Comparison of ENCODE assay signal across 8 mouse cellular contexts in the genomic region with DNA sequence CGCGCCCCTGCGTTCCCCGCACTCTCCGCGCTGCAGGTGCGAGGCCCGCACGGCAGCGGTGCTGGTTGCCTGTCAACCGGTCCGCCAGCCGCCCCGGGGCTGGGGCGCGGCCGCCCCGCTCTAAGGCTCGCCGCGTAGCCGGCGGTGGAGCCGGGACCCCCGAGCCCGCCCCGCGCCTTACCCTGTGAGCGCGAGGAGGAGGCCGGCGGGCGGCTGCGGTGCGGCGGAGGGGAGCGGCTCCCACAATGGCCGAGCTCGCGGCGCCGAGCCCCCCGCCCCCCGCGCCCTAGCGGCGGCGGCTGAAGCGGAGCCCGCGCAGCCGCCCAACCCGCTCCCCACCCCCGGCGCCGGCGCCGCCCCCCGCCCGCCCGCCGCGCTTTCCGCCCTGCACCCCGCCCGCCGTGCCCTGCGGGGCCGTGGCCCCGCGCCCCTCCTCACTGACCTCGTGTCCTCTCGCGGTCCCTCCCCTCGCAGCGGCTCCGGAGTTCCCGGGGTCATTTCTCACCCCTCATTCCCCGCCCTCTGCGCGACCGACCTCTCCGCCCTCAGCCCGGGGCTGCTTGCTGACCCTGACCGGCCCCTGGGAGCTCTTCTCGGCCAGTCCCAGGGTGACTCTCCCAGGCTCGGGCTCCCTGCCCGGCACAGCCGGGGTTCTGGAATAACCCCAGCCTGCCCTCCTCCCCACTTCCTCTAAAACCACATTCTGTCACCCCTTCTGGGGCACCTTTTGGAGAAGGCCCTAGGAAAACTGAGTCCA. TPM values are rescaled to one million over a fixed set of nuclear protein-coding genes. Genes with fewer than 3 reads are reported as not detected.
A peak's percentile ranks its signal among the peaks of the same experiment; 100 is the strongest.
DNase-seq lines count a peak whose midpoint lies in the region; ATAC-seq lines count a peak whose summit lies in the region.

No protein-coding gene starts in this region.

- H3K9ac ChIP-seq in embryonic facial prominence, embryonic 15.5 days, result peak overlapping the region; percentile 55
- peak overlapping the region; percentile 52 for H3K9ac ChIP-seq in stomach, embryonic 15.5 days

- peak overlapping the region; percentile 80 for H3K4me3 ChIP-seq in embryonic facial prominence, embryonic 15.5 days (replicated peaks)
- peak overlapping the region; percentile 90 for H3K4me3 ChIP-seq in megakaryocyte, embryonic 14.5 days (replicated peaks)
- H3K4me3 ChIP-seq in stomach, embryonic 15.5 days (replicated peaks), result peak overlapping the region; percentile 76

- intact Hi-C loops in heart, postnatal 14 days (cut with DNase I), result no loop called here

- ATAC-seq in CD4-positive, CD25-positive, alpha-beta regulatory T cell, adult 4 months, result no peak
- peak; percentile 69 for ATAC-seq in embryonic facial prominence, embryonic 15.5 days (ENCODE audit: insufficient number of reproducible peaks, low FRiP score, low TSS enrichment, low read depth)
- ATAC-seq in stomach, embryonic 15.5 days (ENCODE audit: insufficient read depth, low FRiP score, low read depth), result peak; percentile 54; the same call in 1 of the 2 replicates

- peak overlapping the region; percentile 75 for H3K27ac ChIP-seq in embryonic facial prominence, embryonic 15.5 days (replicated peaks)
- H3K27ac ChIP-seq in stomach, embryonic 15.5 days, result peak overlapping the region; percentile 54; the same call in 1 of the 2 replicates

- H3K27me3 ChIP-seq in embryonic facial prominence, embryonic 15.5 days, result no peaks in the 10 kb centered on the region; the same call in 1 of the 2 replicates
- peaks cover 79% of the 10 kb centered on the region for H3K27me3 ChIP-seq in megakaryocyte, embryonic 14.5 days (replicated peaks)
- peaks cover 16% of the 10 kb centered on the region; the same call in 1 of the 2 replicates for H3K27me3 ChIP-seq in stomach, embryonic 15.5 days (replicated peaks)

- H3K4me1 ChIP-seq in embryonic facial prominence, embryonic 15.5 days, result peaks cover 18% of the 10 kb centered on the region
- H3K4me1 ChIP-seq in megakaryocyte, embryonic 14.5 days, result peaks cover 15% of the 10 kb centered on the region
- peaks cover 9% of the 10 kb centered on the region for H3K4me1 ChIP-seq in stomach, embryonic 15.5 days

- H3K36me3 ChIP-seq in embryonic facial prominence, embryonic 15.5 days, result no peaks in the 10 kb centered on the region
- H3K36me3 ChIP-seq in megakaryocyte, embryonic 14.5 days (replicated peaks; ENCODE audit: low read length), result no peaks in the 10 kb centered on the region
- no peaks in the 10 kb centered on the region for H3K36me3 ChIP-seq in stomach, embryonic 15.5 days

- peak; percentile 17 for DNase-seq in CD4-positive, CD25-positive, alpha-beta regulatory T cell, adult 2 months (ENCODE audit: low read depth, low spot score)
- DNase-seq in adrenal gland, postnatal 36 days, result peak; percentile 68 to 69
- DNase-seq in heart, postnatal 14 days, result peak; percentile 59 to 60
- DNase-seq in kidney, postnatal 36 days, result peak; percentile 77 to 79

- H3K9me3 ChIP-seq in embryonic facial prominence, embryonic 15.5 days (replicated peaks), result no peaks in the 10 kb centered on the region
- no peaks in the 10 kb centered on the region; the same call in 1 of the 2 replicates for H3K9me3 ChIP-seq in megakaryocyte, embryonic 14.5 days
- H3K9me3 ChIP-seq in stomach, embryonic 15.5 days, result no peaks in the 10 kb centered on the region

- under 1% methylated on average over 31 of the region's 89 CpGs for whole genome bisulfite sequencing in embryonic facial prominence, embryonic 15.5 days
- under 1% methylated on average over 61 of the region's 89 CpGs for WGBS in stomach, embryonic 15.5 days

- H3K4me2 ChIP-seq in embryonic facial prominence, embryonic 15.5 days (replicated peaks), result peak overlapping the region; percentile 100
- peak overlapping the region; percentile 100 for H3K4me2 ChIP-seq in stomach, embryonic 15.5 days

RNA-seq across cellular contexts. Expression of a gene that starts 3.0 kb away (rescaled TPM):
- 100 to 1,000 TPM; 161 to 185 TPM for polyA plus RNA-seq in CD4-positive, CD25-positive, alpha-beta regulatory T cell, adult 4 months (2017; shearing (Covaris generic))
- 100 to 1,000 TPM; 150 to 174 TPM for total RNA-seq in adrenal gland, postnatal 36 days (2021)
- polyA plus RNA-seq in embryonic facial prominence, embryonic 15.5 days (2015; fragmentation: Nextera tagmentation; extraction: Ambion mirVana), result 42.5 and 47.1 TPM in 2 replicates
- 100 to 1,000 TPM; 271 to 291 TPM for total RNA-seq in heart, postnatal 14 days (2021)
- polyA plus RNA-seq in megakaryocyte, embryonic 14.5 days (2012; ENCODE audit: insufficient read depth, low replicate concordance), result 23.7 and 41.2 TPM in 2 replicates
- 34.6 and 36.1 TPM in 2 replicates for polyA plus RNA-seq in stomach, embryonic 15.5 days (2015; fragmentation: Nextera tagmentation; extraction: Ambion mirVana)

RNA-seq across cellular contexts. Expression of a gene that starts 30.8 kb away (rescaled TPM):
- polyA plus RNA-seq in CD4-positive, CD25-positive, alpha-beta regulatory T cell, adult 4 months (2017; shearing (Covaris generic)), result 100 to 1,000 TPM; 104 to 124 TPM
- total RNA-seq in adrenal gland, postnatal 36 days (2021), result 100 to 1,000 TPM; 236 to 258 TPM
- polyA plus RNA-seq in embryonic facial prominence, embryonic 15.5 days (2015; fragmentation: Nextera tagmentation; extraction: Ambion mirVana), result 313 and 333 TPM in 2 replicates
- 100 to 1,000 TPM; 370 to 409 TPM for total RNA-seq in heart, postnatal 14 days (2021)
- polyA plus RNA-seq in megakaryocyte, embryonic 14.5 days (2012; ENCODE audit: insufficient read depth, low replicate concordance), result 4.2 and 79.5 TPM in 2 replicates
- polyA plus RNA-seq in stomach, embryonic 15.5 days (2015; fragmentation: Nextera tagmentation; extraction: Ambion mirVana), result 287 and 321 TPM in 2 replicates

Comparison
In these comparisons a context has a peak if more than half of its experiments do, and no peak if none do; other contexts are left out.
1. DNase-seq: peak in every context shown above with its lines; median percentile 78 in kidney, postnatal 36 days; 68 in adrenal gland, postnatal 36 days; 60 in heart, postnatal 14 days; 17 in CD4-positive, CD25-positive, alpha-beta regulatory T cell, adult 2 months.